Mouse (Mus musculus) testis, adult 2 months (tissue): ENCODE measurements around the gene Cpd.

ENCODE experiments used
- CTCF ChIP-seq: fragments of 200-500 bp; IDR thresholded peaks from 2 replicates; pipeline ENCODE4 v1.5.1; 2012; ENCODE audit warnings: low read depth, mild to moderate bottlenecking, inconsistent platforms, low read length, moderate library complexity; ENCODE audit not compliant: control insufficient read depth, insufficient read depth, insufficient replicate concordance
- POLR2A ChIP-seq: fragments of 200-500 bp; IDR thresholded peaks from 2 replicates; pipeline ENCODE4 v1.6.1; 2012; ENCODE audit warnings: low read depth, mild to moderate bottlenecking, inconsistent platforms, low read length, moderate library complexity; ENCODE audit not compliant: control insufficient read depth

DNA sequence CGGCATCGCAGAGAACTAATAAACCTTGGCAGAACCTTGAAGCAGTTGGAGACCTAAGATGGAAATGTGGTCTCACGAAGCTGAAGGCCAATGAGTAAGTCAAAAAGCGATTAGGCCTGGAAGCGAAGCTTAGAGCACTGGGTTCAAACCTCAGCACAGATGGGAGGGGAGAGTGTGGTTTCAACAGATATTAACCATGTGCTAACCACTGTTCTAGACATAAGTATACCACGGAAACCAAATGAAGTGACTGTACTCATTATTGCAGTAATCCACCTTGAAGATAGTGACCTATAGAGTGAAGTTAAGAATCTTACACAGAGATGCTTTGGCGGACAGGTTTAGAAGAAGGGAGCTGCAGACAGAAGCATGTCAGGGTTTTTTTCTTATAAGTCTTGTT is 44.4 kb upstream of the Cpd start:
- no peak for TF ChIP-seq POLR2A
- no peak for TF ChIP-seq CTCF
